ENCODE assay signal across 8 mouse cellular contexts in genomic region chr14:32513336-32514032, GRCm38 (mm10). TPM values are rescaled to one million over a fixed set of nuclear protein-coding genes. Genes with fewer than 3 reads are reported as not detected.
DNase-seq lines count a peak whose midpoint lies in the region; ATAC-seq and TF ChIP-seq lines count a peak whose summit lies in the region.

TSS of gene Ercc6 (plus strand) at chr14:32513521.

- no peak for TF ChIP-seq EP300 in liver, embryonic 14.5 days (IDR thresholded peaks at IDR 0.05; ENCODE audit: low read depth)
- TF ChIP-seq EP300 in stomach, postnatal 0 days (optimal IDR thresholded peaks at IDR 0.05), result no peak

- H3K27me3 ChIP-seq in heart, embryonic 15.5 days, result no peaks in the 10 kb centered on the region; the same call in 1 of the 2 replicates
- H3K27me3 ChIP-seq in liver, embryonic 14.5 days (ENCODE audit: control insufficient read depth, insufficient read depth, low read length), result no peaks in the 10 kb centered on the region
- no peaks in the 10 kb centered on the region for H3K27me3 ChIP-seq in neural tube, embryonic 11.5 days (ENCODE audit: control insufficient read depth, insufficient read depth, low read length)
- H3K27me3 ChIP-seq in stomach, postnatal 0 days (ENCODE audit: control insufficient read depth, insufficient read depth, low read length), result no peaks in the 10 kb centered on the region

- TF ChIP-seq CTCF in liver, embryonic 14.5 days (IDR thresholded peaks at IDR 0.05; ENCODE audit: low read depth), result peak; percentile 36; the same call in 1 of the 2 replicates
- peak; percentile 44 for TF ChIP-seq CTCF in stomach, postnatal 0 days (IDR thresholded peaks at IDR 0.05; ENCODE audit: low read depth)

- peak within 1 kb of the TSS; percentile 90 for H3K4me3 ChIP-seq in brown adipose tissue, adult 24 weeks (ENCODE audit: insufficient read depth, low read depth, low read length)
- peak within 1 kb of the TSS; percentile 75 for H3K4me3 ChIP-seq in heart, embryonic 15.5 days
- peak within 1 kb of the TSS; percentile 69 to 93 for H3K4me3 ChIP-seq in liver, embryonic 14.5 days (ENCODE audit: insufficient read depth in 1 of 2, low read depth in 2 of 2, low read length in 2 of 2)
- H3K4me3 ChIP-seq in neural tube, embryonic 11.5 days (ENCODE audit: low read depth, low read length), result peak within 1 kb of the TSS; percentile 65
- peak within 1 kb of the TSS; percentile 82 for H3K4me3 ChIP-seq in stomach, postnatal 0 days (ENCODE audit: low read depth, low read length)

- H3K36me3 ChIP-seq in heart, embryonic 15.5 days, result peaks cover 15% of the 10 kb centered on the region
- H3K36me3 ChIP-seq in liver, embryonic 14.5 days (replicated peaks; ENCODE audit: control insufficient read depth, insufficient read depth, low read depth), result peaks cover 4% of the 10 kb centered on the region; the same call in 1 of the 2 replicates
- H3K36me3 ChIP-seq in neural tube, embryonic 11.5 days (ENCODE audit: control insufficient read depth, insufficient read depth, low read length), result peaks cover 7% of the 10 kb centered on the region; the same call in 1 of the 2 replicates
- H3K36me3 ChIP-seq in stomach, postnatal 0 days (ENCODE audit: control insufficient read depth, insufficient read depth, low read length), result peaks cover 7% of the 10 kb centered on the region; the same call in 1 of the 2 replicates

- no peak within 1 kb of the TSS for H3K27ac ChIP-seq in brown adipose tissue, adult 24 weeks (replicated peaks; ENCODE audit: low read depth, low read length)
- H3K27ac ChIP-seq in heart, embryonic 15.5 days, result peak within 1 kb of the TSS; percentile 83
- peak within 1 kb of the TSS; percentile 44; the same call in 1 of the 2 replicates for H3K27ac ChIP-seq in liver, embryonic 14.5 days
- H3K27ac ChIP-seq in neural tube, embryonic 11.5 days (ENCODE audit: low read depth, low read length), result 0 out of 2 replicates have a peak within 1 kb of the TSS, but pooled peaks have one; percentile 6
- peak within 1 kb of the TSS; percentile 85 for H3K27ac ChIP-seq in stomach, postnatal 0 days (replicated peaks)

- H3K4me2 ChIP-seq in heart, embryonic 15.5 days, result peak within 1 kb of the TSS; percentile 82
- peak within 1 kb of the TSS; percentile 91 for H3K4me2 ChIP-seq in liver, embryonic 14.5 days (ENCODE audit: low read depth)
- H3K4me2 ChIP-seq in neural tube, embryonic 11.5 days (ENCODE audit: low read depth), result peak within 1 kb of the TSS; percentile 81
- peak within 1 kb of the TSS; percentile 97 for H3K4me2 ChIP-seq in stomach, postnatal 0 days (replicated peaks; ENCODE audit: low read depth)

- peak within 1 kb of the TSS; percentile 72 for H3K9ac ChIP-seq in heart, embryonic 15.5 days
- peak within 1 kb of the TSS; percentile 87 for H3K9ac ChIP-seq in liver, embryonic 14.5 days (replicated peaks)
- peak within 1 kb of the TSS; percentile 68 for H3K9ac ChIP-seq in neural tube, embryonic 11.5 days (ENCODE audit: low read length)
- H3K9ac ChIP-seq in stomach, postnatal 0 days (ENCODE audit: low read length), result peak within 1 kb of the TSS; percentile 76

- peak; percentile 90 for ATAC-seq in heart, embryonic 15.5 days (replicated peaks; ENCODE audit: insufficient number of reproducible peaks, insufficient read depth, low FRiP score, low read depth)
- ATAC-seq in liver, embryonic 14.5 days (ENCODE audit: insufficient read depth), result peak; percentile 93
- peak; percentile 91 for ATAC-seq in neural tube, embryonic 11.5 days (ENCODE audit: insufficient read depth, low FRiP score, low TSS enrichment)
- peak; percentile 97 for ATAC-seq in stomach, postnatal 0 days (ENCODE audit: low FRiP score, low TSS enrichment)

- H3K4me1 ChIP-seq in brown adipose tissue, adult 24 weeks (ENCODE audit: control insufficient read depth, insufficient read depth, insufficient read length, low read length), result 0 out of 2 replicates have a peak, but pooled peaks cover 5% of the 10 kb centered on the region
- H3K4me1 ChIP-seq in heart, embryonic 15.5 days (replicated peaks), result peaks cover 15% of the 10 kb centered on the region
- peaks cover 6 to 22% of the 10 kb centered on the region in 2 experiments for H3K4me1 ChIP-seq in liver, embryonic 14.5 days (replicated peaks; ENCODE audit: control insufficient read depth in 2 of 2, insufficient read depth in 2 of 2, low read length in 1 of 2)
- H3K4me1 ChIP-seq in neural tube, embryonic 11.5 days (ENCODE audit: control insufficient read depth, insufficient read depth, low read length), result no peaks in the 10 kb centered on the region; the same call in 1 of the 2 replicates
- H3K4me1 ChIP-seq in stomach, postnatal 0 days (replicated peaks; ENCODE audit: control insufficient read depth, insufficient read depth), result 0 out of 2 replicates have a peak, but pooled peaks cover 2% of the 10 kb centered on the region

- DNase-seq in CD4-positive, CD25-positive, alpha-beta regulatory T cell, adult 2 months (ENCODE audit: low read depth, low spot score), result peak; percentile 96
- DNase-seq in fibroblast of lung, adult 2 months (ENCODE audit: low read depth), result peak; percentile 87
- DNase-seq in kidney, postnatal 25 days, result peak; percentile 95 to 96
- DNase-seq in liver, embryonic 14.5 days (ENCODE audit: low read depth in 3 of 3, low spot score in 3 of 3), result peak; percentile 80 to 82 (median 80)
- peak; percentile 97 for DNase-seq in neural tube, embryonic 11.5 days (ENCODE audit: low spot score)
- peak; percentile 94 for DNase-seq in stomach, postnatal 0 days (ENCODE audit: low spot score)

- WGBS in heart, embryonic 15.5 days, result under 1% methylated on average over 62 of the region's 62 CpGs
- WGBS in liver, embryonic 14.5 days (ENCODE audit: insufficient replicate concordance), result under 1% methylated on average over 62 of the region's 62 CpGs
- under 1% methylated on average over 61 of the region's 62 CpGs for WGBS in neural tube, embryonic 11.5 days
- under 1% methylated on average over 62 of the region's 62 CpGs for WGBS in stomach, postnatal 0 days

- no peaks in the 10 kb centered on the region for H3K9me3 ChIP-seq in heart, embryonic 15.5 days (replicated peaks)
- H3K9me3 ChIP-seq in liver, embryonic 14.5 days (ENCODE audit: control insufficient read depth, low read length), result no peaks in the 10 kb centered on the region
- no peaks in the 10 kb centered on the region for H3K9me3 ChIP-seq in neural tube, embryonic 11.5 days (ENCODE audit: control insufficient read depth, low read length)
- H3K9me3 ChIP-seq in stomach, postnatal 0 days (ENCODE audit: control insufficient read depth, low read length), result no peaks in the 10 kb centered on the region

RNA-seq across cellular contexts. Expression of gene Ercc6, which starts in this region (rescaled TPM):
- polyA plus RNA-seq in brown adipose tissue, adult 24 weeks (2012; ENCODE audit: insufficient read depth, insufficient read length, missing spikeins), result 1.5 and 3.7 TPM in 2 replicates
- 10.3 and 12.5 TPM in 2 replicates for polyA plus RNA-seq in heart, embryonic 15.5 days (2015; fragmentation: Nextera tagmentation; extraction: Ambion mirVana)
- polyA plus RNA-seq in liver, embryonic 14.5 days (2012; rRNA removed), result 2.5 and 3.4 TPM in 2 replicates
- 5.4 and 6.5 TPM in 2 replicates for polyA plus RNA-seq in liver, embryonic 14.5 days (2014; fragmentation: Nextera tagmentation; extraction: Ambion mirVana)
- polyA plus RNA-seq in neural tube, embryonic 11.5 days (2014; fragmentation: Nextera tagmentation; extraction: Ambion mirVana), result 24.2 and 25.7 TPM in 2 replicates
- polyA plus RNA-seq in stomach, postnatal 0 days (2015; fragmentation: Nextera tagmentation; extraction: Ambion mirVana), result 8.4 and 9.0 TPM in 2 replicates
